Mouse (Mus musculus) hindbrain, embryonic 14.5 days (tissue): ENCODE measurements around the gene Cd5. TPM values are rescaled to one million over a fixed set of nuclear protein-coding genes. Genes with fewer than 3 reads are reported as not detected.

ENCODE experiments used
- ATAC-seq: fragments of 200-750 bp; cut with Nextera tagmentation; 2 replicates; pipeline ENCODE4 v1.8.0; 2017; ENCODE audit warnings: moderate number of reproducible peaks, mild to moderate bottlenecking, moderate TSS enrichment, moderate library complexity; ENCODE audit not compliant: low FRiP score
- DNase-seq: peaks from one replicate; pipeline ENCODE4 v3.0.0-alpha.2; 2015; ENCODE audit warnings: low spot score
- H3K27ac ChIP-seq: fragments of 300-500 bp; sonication (generic); 2 replicates; pipeline ENCODE4 v1.5.1; 2014; ENCODE audit warnings: mild to moderate bottlenecking, moderate library complexity
- H3K27me3 ChIP-seq: fragments of 300-500 bp; sonication (generic); 2 replicates; pipeline ENCODE4 v1.6.1; 2014; ENCODE audit warnings: mild to moderate bottlenecking, low read length, mixed read lengths; ENCODE audit not compliant: control insufficient read depth, insufficient read depth
- H3K36me3 ChIP-seq: fragments of 300-500 bp; sonication (generic); replicated peaks from 2 replicates; pipeline ENCODE4 v1.6.1; 2014; ENCODE audit not compliant: control insufficient read depth, insufficient read depth
- H3K4me1 ChIP-seq: fragments of 300-500 bp; sonication (generic); replicated peaks from 2 replicates; pipeline ENCODE4 v1.6.1; 2014; ENCODE audit warnings: antibody characterized with exemption, low read length, mixed read lengths; ENCODE audit not compliant: control insufficient read depth, insufficient read depth
- H3K4me2 ChIP-seq: fragments of 300-500 bp; sonication (generic); replicated peaks from 2 replicates; pipeline ENCODE4 v1.6.1; 2014; ENCODE audit warnings: mild to moderate bottlenecking, moderate library complexity
- H3K4me3 ChIP-seq: fragments of 300-500 bp; sonication (generic); replicated peaks from 2 replicates; pipeline ENCODE4 v1.5.1; 2014; ENCODE audit warnings: mild to moderate bottlenecking, low read length
- H3K9ac ChIP-seq: fragments of 300-500 bp; sonication (generic); 2 replicates; pipeline ENCODE4 v1.6.1; 2014
- H3K9me3 ChIP-seq: fragments of 300-500 bp; sonication (generic); 2 replicates; pipeline ENCODE4 v1.6.1; 2016; ENCODE audit warnings: low read length; ENCODE audit not compliant: control insufficient read depth
- WGBS: fragments of 180-500 bp; shearing (Covaris S2); extraction: QIAGEN DNeasy Blood & Tissue Kit; methylation state at CpG from one replicate; pipeline ENCODE4 v1.1.7; 2014; 5-methylcytosine and 5-hydroxymethylcytosine counted together
- polyA plus RNA-seq: library from polyadenylated mRNA; unstranded; fragments of >200 nt; fragmentation: Nextera tagmentation; extraction: Ambion mirVana; gene quantifications from 2 replicates; pipeline ENCODE4 v1.2.1, GENCODE M21; 2014

Cd5 gene
- polyA plus RNA-seq, 1 experiment from 2014 or later = 0.31 TPM

DNA sequence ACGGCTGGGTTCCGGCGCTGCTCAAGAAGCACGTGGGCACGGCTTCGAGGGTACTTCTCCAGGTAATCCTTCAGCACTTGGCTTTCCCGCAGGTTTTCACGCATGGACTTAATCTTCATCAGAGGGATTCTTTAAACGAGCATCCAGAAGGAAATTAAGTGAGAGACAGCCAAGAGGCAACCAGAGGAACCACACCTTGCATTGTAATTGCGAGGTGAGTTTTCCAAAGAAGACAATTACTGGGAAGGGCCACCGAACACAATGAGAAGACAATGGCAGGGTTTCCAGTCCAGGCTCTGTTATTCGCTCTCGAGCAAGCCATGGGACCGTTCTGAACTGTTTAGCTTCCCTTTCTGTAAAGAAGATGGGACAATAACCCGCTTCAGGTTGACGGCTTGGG lies 62.1 kb downstream of the Cd5 start:
- H3K9me3 ChIP-seq = no peaks in the 10 kb centered on the region
- WGBS = 85% methylated on average over 16 of the region's 16 CpGs

DNA sequence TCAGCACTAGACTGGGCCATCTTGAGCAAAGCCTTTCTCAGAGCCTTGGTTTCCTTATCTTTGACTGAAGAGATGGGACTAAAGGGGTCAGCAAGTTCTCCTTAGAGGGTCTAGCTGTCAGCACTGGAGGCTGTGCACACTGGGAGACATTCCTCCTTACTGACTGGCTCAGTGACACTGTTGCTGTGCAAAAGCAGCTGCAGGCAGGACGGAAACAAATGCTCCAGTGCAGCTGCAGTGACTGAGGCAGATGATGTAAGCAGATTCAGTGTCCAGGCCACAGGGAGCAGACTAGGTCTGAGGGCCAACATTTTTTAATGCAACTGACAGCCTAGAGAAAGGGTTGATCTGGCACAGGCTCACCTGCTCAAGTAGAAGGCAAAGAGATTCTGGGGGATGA lies 65.5 kb downstream of the Cd5 start:
- WGBS = 52% methylated on average over 1 of the region's 1 CpGs
- H3K27me3 ChIP-seq = no peaks in the 10 kb centered on the region
- H3K4me3 ChIP-seq = no peak overlapping the region
- DNase-seq = no peak
- H3K4me1 ChIP-seq = no peaks in the 10 kb centered on the region
- ATAC-seq = no peak
- no peak overlapping the region for H3K4me2 ChIP-seq
- no peak overlapping the region for H3K9ac ChIP-seq
- H3K27ac ChIP-seq = no peak overlapping the region
- no peaks in the 10 kb centered on the region for H3K36me3 ChIP-seq
- H3K9me3 ChIP-seq = no peaks in the 10 kb centered on the region

More for the DNA sequence above, 62.1 kb downstream of the Cd5 start:
- Histone ChIP-seq H3K27me3 (no peaks in the 10 kb centered on the region), H3K36me3 (no peaks in the 10 kb centered on the region), H3K4me1 (no peaks in the 10 kb centered on the region), H3K4me2 (no peak overlapping the region), H3K27ac (no peak overlapping the region), H3K4me3 (no peak overlapping the region), H3K9ac (no peak overlapping the region)
- ATAC-seq = no peak
- no peak for DNase-seq

DNA sequence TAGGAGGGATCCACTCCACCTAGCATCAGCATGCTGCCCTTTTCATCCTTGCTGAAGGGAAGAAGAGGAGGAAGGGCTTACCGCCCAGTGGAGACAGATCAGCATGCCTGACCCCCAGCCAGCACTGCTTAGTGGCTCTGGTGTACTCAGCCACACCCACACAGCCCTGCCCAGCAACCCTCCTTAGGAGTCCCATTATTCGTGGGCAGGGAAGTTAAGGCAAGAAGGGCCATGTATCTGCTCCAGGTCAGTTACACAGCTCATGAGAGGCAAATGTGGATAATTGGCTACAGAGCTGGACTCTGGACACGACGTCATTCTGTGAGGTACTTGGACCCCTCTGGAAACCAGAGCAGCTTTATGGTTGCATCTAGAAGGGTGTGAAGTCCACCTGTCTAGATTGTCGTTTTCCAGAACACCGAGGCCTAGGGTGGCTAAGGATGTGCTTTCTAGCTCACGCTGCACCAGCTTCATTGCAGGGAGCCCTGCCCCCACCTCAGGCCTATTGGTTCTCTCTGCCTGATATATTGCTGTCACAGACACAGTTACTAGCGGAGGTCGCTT lies 66.9 kb downstream of the Cd5 start:
- Histone ChIP-seq H3K4me3 (no peak overlapping the region), H3K27ac (no peak overlapping the region), H3K27me3 (no peaks in the 10 kb centered on the region), H3K9ac (no peak overlapping the region), H3K4me1 (no peaks in the 10 kb centered on the region), H3K36me3 (no peaks in the 10 kb centered on the region), H3K4me2 (no peak overlapping the region), H3K9me3 (no peaks in the 10 kb centered on the region)
- DNase-seq (no peak), ATAC-seq (no peak)
- WGBS = 71% methylated on average over 9 of the region's 9 CpGs

DNA sequence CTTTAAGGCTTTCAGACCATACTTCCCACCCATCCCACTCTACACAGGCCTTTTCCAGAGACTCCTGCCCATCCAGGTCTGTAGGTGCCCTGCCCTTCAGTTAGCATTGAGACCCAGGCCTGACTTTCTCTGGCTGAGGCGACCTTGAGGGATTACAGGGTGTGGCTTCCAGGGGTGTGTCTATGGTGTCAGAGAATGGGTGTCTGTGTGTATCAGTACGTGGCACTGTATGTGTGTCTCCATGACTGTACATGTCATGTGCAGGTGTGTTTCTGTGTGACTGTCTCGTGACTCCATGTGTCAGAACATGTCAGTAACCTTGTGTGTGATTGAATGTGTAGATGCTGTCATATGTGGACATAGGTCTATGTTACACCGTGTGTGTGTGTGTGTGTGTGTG lies 67.5 kb downstream of the Cd5 start:
- no peak overlapping the region for H3K9ac ChIP-seq
- H3K36me3 ChIP-seq = no peaks in the 10 kb centered on the region
- no peak overlapping the region for H3K4me2 ChIP-seq
- no peak for DNase-seq
- no peak overlapping the region for H3K27ac ChIP-seq
- no peaks in the 10 kb centered on the region for H3K4me1 ChIP-seq
- no peak overlapping the region for H3K4me3 ChIP-seq
- H3K9me3 ChIP-seq = no peaks in the 10 kb centered on the region
- WGBS = 83% methylated on average over 4 of the region's 4 CpGs
- no peaks in the 10 kb centered on the region for H3K27me3 ChIP-seq
- no peak for ATAC-seq

Other genes starting within 250 kb of the Cd5 start
- 57.5 and 63.4 TPM in 2 replicates for gene Cpsf7, start 213.7 kb downstream of the Cd5 start, polyA plus RNA-seq
- 67.6 and 68.4 TPM in 2 replicates for gene Sdhaf2, start 212.9 kb downstream of the Cd5 start, polyA plus RNA-seq
- gene Tmem216, start 182.8 kb downstream of the Cd5 start, polyA plus RNA-seq = 53.3 and 59.6 TPM in 2 replicates
- 21.8 and 23.8 TPM in 2 replicates for gene Cyb561a3, start 161.8 kb downstream of the Cd5 start, polyA plus RNA-seq
- 38.1 and 40.3 TPM in 2 replicates for gene Tmem138, start 161.6 kb downstream of the Cd5 start, polyA plus RNA-seq
- 219 and 240 TPM in 2 replicates for gene Ddb1, start 133.7 kb downstream of the Cd5 start, polyA plus RNA-seq
- 25.4 and 26.8 TPM in 2 replicates for gene Tkfc, start 133.3 kb downstream of the Cd5 start, polyA plus RNA-seq
- gene Vwce, start 104.8 kb downstream of the Cd5 start, polyA plus RNA-seq = 0.64 and 1.1 TPM in 2 replicates
- not detected in 2 replicates for gene Pga5, start 60.9 kb downstream of the Cd5 start, polyA plus RNA-seq
- 28.7 and 31.3 TPM in 2 replicates for gene Vps37c, start 50.3 kb downstream of the Cd5 start, polyA plus RNA-seq
- 0.09 TPM in 1 of 2 replicates, not detected in the other for gene Cd6, start 91.1 kb upstream of the Cd5 start, polyA plus RNA-seq
- gene Slc15a3, start 100.7 kb upstream of the Cd5 start, polyA plus RNA-seq = 0.22 and 0.29 TPM in 2 replicates
- gene Tmem132a, start 130.9 kb upstream of the Cd5 start, polyA plus RNA-seq = 154 and 160 TPM in 2 replicates
- gene Tmem109, start 143.0 kb upstream of the Cd5 start, polyA plus RNA-seq = 37.0 and 44.8 TPM in 2 replicates
- gene Prpf19, start 156.2 kb upstream of the Cd5 start, polyA plus RNA-seq = 33.4 and 41.5 TPM in 2 replicates
- 0.30 and 0.47 TPM in 2 replicates for gene Zp1, start 181.6 kb upstream of the Cd5 start, polyA plus RNA-seq
- 0.23 and 0.24 TPM in 2 replicates for gene Ptgdr2, start 198.2 kb upstream of the Cd5 start, polyA plus RNA-seq
- 11.6 and 12.8 TPM in 2 replicates for gene Ccdc86, start 210.3 kb upstream of the Cd5 start, polyA plus RNA-seq
- not detected in 2 replicates for gene Ms4a10, start 235.7 kb upstream of the Cd5 start, polyA plus RNA-seq